Mouse (Mus musculus) embryonic facial prominence, embryonic 12.5 days (tissue): ENCODE results near the gene Ccni. TPM values are rescaled to one million over a fixed set of nuclear protein-coding genes. Genes with fewer than 3 reads are reported as not detected.

ENCODE experiments used
- ATAC-seq: fragments of 200-750 bp; cut with Nextera tagmentation; 2 replicates; pipeline ENCODE4 v1.8.0; 2017; ENCODE audit not compliant: insufficient number of reproducible peaks, insufficient read depth, low FRiP score, low TSS enrichment
- H3K27ac ChIP-seq: fragments of 300-500 bp; sonication (generic); 2 replicates; pipeline ENCODE4 v1.5.1; 2016; ENCODE audit warnings: mild to moderate bottlenecking
- H3K27me3 ChIP-seq: fragments of 300-500 bp; sonication (generic); 2 replicates; pipeline ENCODE4 v1.6.1; 2016; ENCODE audit warnings: mild to moderate bottlenecking, moderate library complexity
- H3K36me3 ChIP-seq: fragments of 300-500 bp; sonication (generic); 2 replicates; pipeline ENCODE4 v1.6.1; 2016; ENCODE audit warnings: mild to moderate bottlenecking
- H3K4me1 ChIP-seq: fragments of 300-500 bp; sonication (generic); 2 replicates; pipeline ENCODE4 v1.6.1; 2016
- H3K4me2 ChIP-seq: fragments of 300-500 bp; sonication (generic); replicated peaks from 2 replicates; pipeline ENCODE4 v1.6.1; 2016; ENCODE audit warnings: mild to moderate bottlenecking, moderate library complexity
- H3K4me3 ChIP-seq: fragments of 300-500 bp; sonication (generic); 2 replicates; pipeline ENCODE4 v1.5.1; 2016; ENCODE audit warnings: mild to moderate bottlenecking
- H3K9ac ChIP-seq: fragments of 300-500 bp; sonication (generic); 2 replicates; pipeline ENCODE4 v1.6.1; 2016; ENCODE audit warnings: mild to moderate bottlenecking, moderate library complexity
- H3K9me3 ChIP-seq: fragments of 300-500 bp; sonication (generic); 2 replicates; pipeline ENCODE4 v1.6.1; 2016; ENCODE audit warnings: mild to moderate bottlenecking, moderate library complexity
- WGBS: fragments of 180-500 bp; shearing (Covaris S2); methylation state at CpG from one replicate; pipeline ENCODE4 v1.1.7; 2016; 5-methylcytosine and 5-hydroxymethylcytosine counted together
- polyA plus RNA-seq: library from polyadenylated mRNA; unstranded; fragments of >200 nt; fragmentation: Nextera tagmentation; extraction: Ambion mirVana; gene quantifications from 2 replicates; pipeline ENCODE4 v1.2.1, GENCODE M21; 2016

Gene Ccni
- polyA plus RNA-seq, result 149 and 165 TPM in 2 replicates

GRCm38 (mm10) chr5:93206109-93207005, at the start of gene Ccni, which contains the start of gene 2010109A12Rik:
Gene Ccni (minus strand): TSS chr5:93206495.
Gene 2010109A12Rik (plus strand): TSS chr5:93206518.
- peak within 1 kb of the TSS; percentile 99 for H3K9ac ChIP-seq
- peaks cover 6% of the 10 kb centered on the region; the same call in 1 of the 2 replicates for H3K36me3 ChIP-seq
- peak within 1 kb of the TSS; percentile 97 for H3K27ac ChIP-seq
- peak within 1 kb of the TSS; percentile 95 for H3K4me3 ChIP-seq
- H3K27me3 ChIP-seq, result no peaks in the 10 kb centered on the region
- WGBS, result under 1% methylated on average over 79 of the region's 79 CpGs
- peak; percentile 94 for ATAC-seq
- peaks cover 24% of the 10 kb centered on the region for H3K4me1 ChIP-seq
- H3K9me3 ChIP-seq, result no peaks in the 10 kb centered on the region
- peak within 1 kb of the TSS; percentile 84 for H3K4me2 ChIP-seq

DNA sequence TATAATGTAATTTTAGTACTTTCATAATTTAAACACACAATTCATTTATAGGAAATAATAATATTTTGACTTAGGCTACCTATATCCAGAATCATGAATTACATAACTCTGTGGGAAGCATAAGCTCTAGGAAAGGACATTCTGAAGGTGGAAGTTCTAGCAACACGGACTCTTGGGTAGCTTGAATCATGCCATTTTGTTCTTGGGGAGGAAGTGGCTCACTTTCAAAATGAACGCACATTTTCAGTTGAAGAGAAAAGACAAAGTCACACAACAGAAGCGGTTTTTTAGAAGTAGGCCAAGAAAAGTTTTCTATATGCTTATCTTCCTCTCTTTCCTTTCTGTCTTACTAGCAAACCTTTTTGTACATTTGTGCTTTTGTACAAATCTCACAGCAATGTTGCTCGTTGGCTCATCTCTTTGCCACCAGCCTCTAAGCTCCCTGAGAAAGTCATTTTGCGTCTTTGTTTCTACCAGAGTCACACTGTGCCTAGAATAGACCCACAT, 49.5 kb upstream of the Ccni start:
- 90% methylated on average over 5 of the region's 5 CpGs for WGBS
- ATAC-seq, result no peak
- no peak overlapping the region for H3K9ac ChIP-seq
- no peaks in the 10 kb centered on the region for H3K36me3 ChIP-seq
- no peak overlapping the region for H3K27ac ChIP-seq
- H3K4me1 ChIP-seq, result no peaks in the 10 kb centered on the region
- H3K9me3 ChIP-seq, result no peaks in the 10 kb centered on the region
- H3K4me3 ChIP-seq, result no peak overlapping the region
- H3K27me3 ChIP-seq, result no peaks in the 10 kb centered on the region
- no peak overlapping the region for H3K4me2 ChIP-seq

- WGBS, result 84% methylated on average over 12 of the region's 12 CpGs
- H3K27me3 ChIP-seq, result no peaks in the 10 kb centered on the region
- no peak for ATAC-seq
- no peaks in the 10 kb centered on the region for H3K36me3 ChIP-seq
- no peak overlapping the region for H3K9ac ChIP-seq
- H3K4me3 ChIP-seq, result no peak overlapping the region
- no peaks in the 10 kb centered on the region for H3K4me1 ChIP-seq
- H3K27ac ChIP-seq, result no peak overlapping the region
- no peak overlapping the region for H3K4me2 ChIP-seq
- no peaks in the 10 kb centered on the region for H3K9me3 ChIP-seq
These were observed 44.9 kb upstream of the Ccni start for GRCm38 (mm10) chr5:93251001-93251760.

- Histone ChIP-seq H3K27me3 (no peaks in the 10 kb centered on the region), H3K9ac (no peak overlapping the region), H3K4me1 (no peaks in the 10 kb centered on the region), H3K36me3 (no peaks in the 10 kb centered on the region), H3K4me3 (no peak overlapping the region), H3K9me3 (no peaks in the 10 kb centered on the region), H3K4me2 (no peak overlapping the region), H3K27ac (no peak overlapping the region)
- WGBS, result 83% methylated on average over 6 of the region's 6 CpGs
- ATAC-seq, result no peak
These were observed 43.8 kb upstream of the Ccni start for GRCm38 (mm10) chr5:93249940-93250578.

DNA sequence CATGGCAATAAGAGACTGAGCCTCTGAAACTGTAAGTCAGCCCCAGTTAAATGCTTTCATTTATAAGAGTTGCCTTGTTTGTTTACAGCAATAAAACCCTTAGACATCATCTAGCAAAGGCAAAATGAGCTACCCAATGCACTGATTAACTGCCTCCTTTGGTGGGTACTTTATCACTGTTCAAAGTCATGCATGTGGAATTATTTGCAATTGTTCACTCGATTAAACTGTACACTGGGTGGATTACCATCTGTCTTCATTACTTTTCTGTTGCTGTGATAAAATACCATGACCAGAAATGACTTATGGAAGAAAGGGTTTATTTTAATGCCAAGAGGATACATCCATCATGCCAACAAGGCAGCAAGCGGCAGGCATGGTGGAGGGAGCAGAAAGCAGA, 39.0 kb upstream of the Ccni start:
- Histone ChIP-seq H3K4me3 (no peak overlapping the region), H3K4me2 (no peak overlapping the region), H3K9ac (no peak overlapping the region), H3K4me1 (no peaks in the 10 kb centered on the region), H3K27ac (no peak overlapping the region), H3K9me3 (no peaks in the 10 kb centered on the region), H3K27me3 (no peaks in the 10 kb centered on the region), H3K36me3 (no peaks in the 10 kb centered on the region)
- ATAC-seq, result no peak
- WGBS, result 86% methylated on average over 2 of the region's 2 CpGs

GRCm38 (mm10) chr5:93239590-93240544, 33.6 kb upstream of the Ccni start:
- H3K27ac ChIP-seq, result no peak overlapping the region
- H3K9ac ChIP-seq, result no peak overlapping the region
- ATAC-seq, result no peak
- H3K4me1 ChIP-seq, result no peaks in the 10 kb centered on the region
- H3K4me3 ChIP-seq, result no peak overlapping the region
- no peak overlapping the region for H3K4me2 ChIP-seq
- no peaks in the 10 kb centered on the region for H3K9me3 ChIP-seq
- no peaks in the 10 kb centered on the region for H3K27me3 ChIP-seq
- H3K36me3 ChIP-seq, result no peaks in the 10 kb centered on the region
- WGBS, result 85% methylated on average over 8 of the region's 8 CpGs

DNA sequence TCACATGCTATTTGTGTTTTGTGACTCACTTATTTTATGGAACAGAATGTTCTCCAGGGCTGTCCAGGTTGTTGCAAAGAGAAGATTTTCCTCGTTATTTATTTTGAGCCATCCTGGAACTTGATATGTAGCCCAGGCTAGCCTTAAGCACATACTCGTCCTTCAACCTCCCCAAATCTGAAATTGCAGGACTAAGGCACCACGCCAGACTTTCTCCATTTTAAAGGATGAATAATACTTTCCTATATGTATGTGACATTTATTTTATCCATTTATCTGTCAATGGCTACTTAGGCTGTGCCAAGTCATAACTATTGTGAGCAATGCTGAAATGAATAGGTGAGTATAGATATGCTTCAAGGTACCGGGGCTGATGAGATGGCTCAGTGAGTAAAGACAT, 30.2 kb upstream of the Ccni start:
- no peak for ATAC-seq
- 82% methylated on average over 4 of the region's 4 CpGs for WGBS

GRCm38 (mm10) chr5:93235888-93236287, 29.6 kb upstream of the Ccni start:
- no peak for ATAC-seq
- Histone ChIP-seq H3K27ac (no peak overlapping the region), H3K4me2 (no peak overlapping the region), H3K9ac (no peak overlapping the region), H3K9me3 (no peaks in the 10 kb centered on the region), H3K4me1 (no peaks in the 10 kb centered on the region), H3K36me3 (no peaks in the 10 kb centered on the region), H3K27me3 (no peaks in the 10 kb centered on the region), H3K4me3 (no peak overlapping the region)
- 93% methylated on average over 3 of the region's 3 CpGs for WGBS

More for the DNA sequence above, 30.2 kb upstream of the Ccni start:
- H3K27me3 ChIP-seq, result no peaks in the 10 kb centered on the region
- no peaks in the 10 kb centered on the region for H3K36me3 ChIP-seq
- H3K4me1 ChIP-seq, result no peaks in the 10 kb centered on the region
- H3K9ac ChIP-seq, result no peak overlapping the region
- H3K4me2 ChIP-seq, result no peak overlapping the region
- H3K4me3 ChIP-seq, result no peak overlapping the region
- no peaks in the 10 kb centered on the region for H3K9me3 ChIP-seq
- no peak overlapping the region for H3K27ac ChIP-seq

GRCm38 (mm10) chr5:93234605-93235004, 28.3 kb upstream of the Ccni start:
- Histone ChIP-seq H3K27me3 (no peaks in the 10 kb centered on the region), H3K4me1 (no peaks in the 10 kb centered on the region), H3K9ac (no peak overlapping the region), H3K4me3 (no peak overlapping the region), H3K4me2 (no peak overlapping the region), H3K9me3 (no peaks in the 10 kb centered on the region), H3K27ac (no peak overlapping the region), H3K36me3 (no peaks in the 10 kb centered on the region)
- no peak for ATAC-seq
- WGBS, result 80% methylated on average over 2 of the region's 2 CpGs

DNA sequence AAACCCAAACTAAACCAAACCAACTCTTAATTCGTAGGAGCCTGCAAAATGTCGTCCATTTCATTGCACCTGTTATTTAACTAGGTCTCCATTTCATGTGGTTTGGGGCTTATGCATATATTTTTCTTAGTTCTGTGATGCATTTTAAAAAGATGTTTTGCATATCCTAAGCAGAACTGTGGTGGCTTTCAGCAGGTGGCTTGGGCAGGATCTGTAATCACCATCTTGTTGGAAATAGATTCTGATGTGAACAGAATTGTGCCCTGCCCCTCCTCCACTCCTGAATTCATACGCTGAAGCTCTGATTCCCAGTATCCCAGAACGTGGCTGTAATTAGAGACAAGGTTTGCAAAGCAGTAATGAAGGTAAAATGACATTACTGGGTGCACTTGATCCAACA, 27.8 kb upstream of the Ccni start:
- Histone ChIP-seq H3K4me3 (no peak overlapping the region), H3K9ac (no peak overlapping the region), H3K27me3 (no peaks in the 10 kb centered on the region), H3K4me2 (no peak overlapping the region), H3K4me1 (no peaks in the 10 kb centered on the region), H3K9me3 (no peaks in the 10 kb centered on the region), H3K27ac (no peak overlapping the region), H3K36me3 (no peaks in the 10 kb centered on the region)
- 58% methylated on average over 4 of the region's 4 CpGs for WGBS
- no peak for ATAC-seq

DNA sequence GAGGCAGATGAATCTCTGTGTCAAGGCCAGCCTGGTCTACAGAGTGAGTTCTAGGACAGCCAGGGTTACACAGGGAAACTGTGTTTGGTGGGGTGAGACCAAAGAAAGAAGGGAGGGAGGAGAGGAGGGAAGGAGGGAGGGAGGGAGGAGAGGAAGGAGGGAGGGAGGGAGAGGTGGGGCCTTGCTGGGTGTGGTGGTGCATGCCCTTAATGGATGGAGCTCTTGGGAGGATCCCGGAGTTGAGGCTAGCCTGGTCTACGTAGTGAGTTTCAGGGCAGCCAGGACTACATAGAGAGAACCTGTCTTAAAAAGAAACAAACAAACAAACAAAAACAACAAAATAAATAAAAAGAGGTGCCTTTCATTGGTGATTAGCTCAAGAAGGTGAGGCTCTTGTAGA, 26.5 kb upstream of the Ccni start:
- ATAC-seq, result no peak
- Histone ChIP-seq H3K9me3 (no peaks in the 10 kb centered on the region), H3K27ac (no peak overlapping the region), H3K4me3 (no peak overlapping the region), H3K36me3 (no peaks in the 10 kb centered on the region), H3K27me3 (no peaks in the 10 kb centered on the region), H3K9ac (no peak overlapping the region), H3K4me2 (no peak overlapping the region), H3K4me1 (no peaks in the 10 kb centered on the region)
- 89% methylated on average over 2 of the region's 2 CpGs for WGBS
